Mouse (Mus musculus): Measurements from ENCODE around the gene Sgsm1. TPM values are rescaled to one million over a fixed set of nuclear protein-coding genes. Genes with fewer than 3 reads are reported as not detected.

Gene Sgsm1
- polyA plus RNA-seq, 1 experiment, result not detected

- H3K4me1 ChIP-seq (ENCODE audit: control insufficient read depth, insufficient read depth, low read length), result no peaks in the 10 kb centered on the region
- no peak for TF ChIP-seq CTCF (IDR thresholded peaks at IDR 0.05; ENCODE audit: control insufficient read depth, insufficient read depth, low read length)
- no peak for TF ChIP-seq POLR2A (IDR thresholded peaks at IDR 0.05; ENCODE audit: borderline replicate concordance, control insufficient read depth, low read depth, low read length)
- 86% methylated on average over 5 of the region's 5 CpGs for WGBS
- H3K4me3 ChIP-seq (replicated peaks; ENCODE audit: control insufficient read depth, low read depth, low read length), result no peak overlapping the region
- H3K27ac ChIP-seq (ENCODE audit: control insufficient read depth, insufficient read depth, low read depth, low read length, poor library complexity), result no peak overlapping the region
These were observed 16.0 kb downstream of the Sgsm1 start for GRCm38 (mm10) chr5:113294575-113294974.

GRCm38 (mm10) chr5:113293446-113293845, 17.1 kb downstream of the Sgsm1 start:
- Histone ChIP-seq H3K4me3 (replicated peaks; ENCODE audit: control insufficient read depth, low read depth, low read length) (no peak overlapping the region), H3K27ac (ENCODE audit: control insufficient read depth, insufficient read depth, low read depth, low read length, poor library complexity) (no peak overlapping the region), H3K4me1 (ENCODE audit: control insufficient read depth, insufficient read depth, low read length) (no peaks in the 10 kb centered on the region)
- TF ChIP-seq POLR2A (IDR thresholded peaks at IDR 0.05; ENCODE audit: borderline replicate concordance, control insufficient read depth, low read depth, low read length), result no peak
- no peak for TF ChIP-seq CTCF (IDR thresholded peaks at IDR 0.05; ENCODE audit: control insufficient read depth, insufficient read depth, low read length)
- WGBS, result 35% methylated on average over 4 of the region's 4 CpGs

GRCm38 (mm10) chr5:113292832-113293231, 17.8 kb downstream of the Sgsm1 start:
- Histone ChIP-seq H3K27ac (ENCODE audit: control insufficient read depth, insufficient read depth, low read depth, low read length, poor library complexity) (no peak overlapping the region), H3K4me1 (ENCODE audit: control insufficient read depth, insufficient read depth, low read length) (no peaks in the 10 kb centered on the region), H3K4me3 (replicated peaks; ENCODE audit: control insufficient read depth, low read depth, low read length) (no peak overlapping the region)
- 3% methylated on average over 8 of the region's 8 CpGs for WGBS
- TF ChIP-seq POLR2A (IDR thresholded peaks at IDR 0.05; ENCODE audit: borderline replicate concordance, control insufficient read depth, low read depth, low read length), result no peak
- no peak for TF ChIP-seq CTCF (IDR thresholded peaks at IDR 0.05; ENCODE audit: control insufficient read depth, insufficient read depth, low read length)

- TF ChIP-seq CTCF (IDR thresholded peaks at IDR 0.05; ENCODE audit: control insufficient read depth, insufficient read depth, low read length), result no peak
- TF ChIP-seq POLR2A (IDR thresholded peaks at IDR 0.05; ENCODE audit: borderline replicate concordance, control insufficient read depth, low read depth, low read length), result no peak
These were observed 18.4 kb downstream of the Sgsm1 start for GRCm38 (mm10) chr5:113292179-113292578.

GRCm38 (mm10) chr5:113291125-113291524, 19.5 kb downstream of the Sgsm1 start:
- no peak for TF ChIP-seq POLR2A (IDR thresholded peaks at IDR 0.05; ENCODE audit: borderline replicate concordance, control insufficient read depth, low read depth, low read length)
- no peak for TF ChIP-seq CTCF (IDR thresholded peaks at IDR 0.05; ENCODE audit: control insufficient read depth, insufficient read depth, low read length)
- no peak overlapping the region for H3K27ac ChIP-seq (ENCODE audit: control insufficient read depth, insufficient read depth, low read depth, low read length, poor library complexity)
- WGBS, result 77% methylated on average over 4 of the region's 4 CpGs
- H3K4me3 ChIP-seq (replicated peaks; ENCODE audit: control insufficient read depth, low read depth, low read length), result no peak overlapping the region
- H3K4me1 ChIP-seq (ENCODE audit: control insufficient read depth, insufficient read depth, low read length), result no peaks in the 10 kb centered on the region

More at GRCm38 (mm10) chr5:113292179-113292578, 18.4 kb downstream of the Sgsm1 start:
- H3K4me3 ChIP-seq (replicated peaks; ENCODE audit: control insufficient read depth, low read depth, low read length), result no peak overlapping the region
- H3K4me1 ChIP-seq (ENCODE audit: control insufficient read depth, insufficient read depth, low read length), result no peaks in the 10 kb centered on the region
- WGBS, result 7% methylated on average over 8 of the region's 8 CpGs
- no peak overlapping the region for H3K27ac ChIP-seq (ENCODE audit: control insufficient read depth, insufficient read depth, low read depth, low read length, poor library complexity)

GRCm38 (mm10) chr5:113290149-113290548, 20.4 kb downstream of the Sgsm1 start:
- Histone ChIP-seq H3K4me3 (replicated peaks; ENCODE audit: control insufficient read depth, low read depth, low read length) (no peak overlapping the region), H3K27ac (ENCODE audit: control insufficient read depth, insufficient read depth, low read depth, low read length, poor library complexity) (no peak overlapping the region), H3K4me1 (ENCODE audit: control insufficient read depth, insufficient read depth, low read length) (no peaks in the 10 kb centered on the region)
- 74% methylated on average over 14 of the region's 14 CpGs for WGBS
- TF ChIP-seq POLR2A (IDR thresholded peaks at IDR 0.05; ENCODE audit: borderline replicate concordance, control insufficient read depth, low read depth, low read length) (no peak), CTCF (IDR thresholded peaks at IDR 0.05; ENCODE audit: control insufficient read depth, insufficient read depth, low read length) (no peak)

GRCm38 (mm10) chr5:113288490-113288889, 22.1 kb downstream of the Sgsm1 start:
- Histone ChIP-seq H3K4me3 (replicated peaks; ENCODE audit: control insufficient read depth, low read depth, low read length) (no peak overlapping the region), H3K4me1 (ENCODE audit: control insufficient read depth, insufficient read depth, low read length) (no peaks in the 10 kb centered on the region; the same call in 1 of the 2 replicates), H3K27ac (ENCODE audit: control insufficient read depth, insufficient read depth, low read depth, low read length, poor library complexity) (no peak overlapping the region)
- TF ChIP-seq POLR2A (IDR thresholded peaks at IDR 0.05; ENCODE audit: borderline replicate concordance, control insufficient read depth, low read depth, low read length) (no peak), CTCF (IDR thresholded peaks at IDR 0.05; ENCODE audit: control insufficient read depth, insufficient read depth, low read length) (no peak)
- 2% methylated on average over 13 of the region's 13 CpGs for WGBS

GRCm38 (mm10) chr5:113287762-113288161, 22.8 kb downstream of the Sgsm1 start:
- Histone ChIP-seq H3K4me3 (replicated peaks; ENCODE audit: control insufficient read depth, low read depth, low read length) (no peak overlapping the region), H3K4me1 (ENCODE audit: control insufficient read depth, insufficient read depth, low read length) (peaks cover 2% of the 10 kb centered on the region; the same call in 1 of the 2 replicates), H3K27ac (ENCODE audit: control insufficient read depth, insufficient read depth, low read depth, low read length, poor library complexity) (no peak overlapping the region)
- no peak for TF ChIP-seq CTCF (IDR thresholded peaks at IDR 0.05; ENCODE audit: control insufficient read depth, insufficient read depth, low read length)
- TF ChIP-seq POLR2A (IDR thresholded peaks at IDR 0.05; ENCODE audit: borderline replicate concordance, control insufficient read depth, low read depth, low read length), result no peak
- 82% methylated on average over 5 of the region's 5 CpGs for WGBS
